Mouse (Mus musculus) heart, embryonic 14.5 days (tissue): Measurements from ENCODE around the gene Cd63. TPM values are rescaled to one million over a fixed set of nuclear protein-coding genes. Genes with fewer than 3 reads are reported as not detected.

Source experiments
- ATAC-seq: fragments of 200-750 bp; cut with Nextera tagmentation; 2 replicates; pipeline ENCODE4 v1.8.0; 2017; ENCODE audit warnings: low read depth, moderate TSS enrichment; ENCODE audit not compliant: insufficient number of reproducible peaks, insufficient read depth, low FRiP score
- H3K27ac ChIP-seq, 2 experiments: fragments of 200-500 bp in 1 of 2; fragments of 300-500 bp in 1 of 2; sonication (generic) in 1 of 2; replicated peaks in 1 of 2; 2 replicates each; pipeline ENCODE4 v1.5.1; 2012 to 2014; ENCODE audit warnings: low read depth in 2 of 2, low read length in 2 of 2, control low read depth in 1 of 2, mild to moderate bottlenecking in 1 of 2, mixed read lengths in 1 of 2; ENCODE audit not compliant: control insufficient read depth in 1 of 2, insufficient read depth in 1 of 2
- H3K27me3 ChIP-seq: fragments of 300-500 bp; sonication (generic); 2 replicates; pipeline ENCODE4 v1.6.1; 2014; ENCODE audit warnings: mild to moderate bottlenecking, low read length, control low read depth; ENCODE audit not compliant: control insufficient read depth, insufficient read depth
- H3K36me3 ChIP-seq: fragments of 300-500 bp; sonication (generic); 2 replicates; pipeline ENCODE4 v1.6.1; 2014; ENCODE audit warnings: mild to moderate bottlenecking, control low read depth, low read length, mixed read lengths; ENCODE audit not compliant: control insufficient read depth, insufficient read depth
- H3K4me1 ChIP-seq, 2 experiments: fragments of 200-500 bp in 1 of 2; fragments of 300-500 bp in 1 of 2; sonication (generic) in 1 of 2; 2 replicates each; pipeline ENCODE4 v1.6.1; 2012 to 2014; ENCODE audit warnings: low read length in 2 of 2, control low read depth in 1 of 2, mixed read lengths in 1 of 2; ENCODE audit not compliant: control insufficient read depth in 2 of 2, insufficient read depth in 2 of 2
- H3K4me2 ChIP-seq: fragments of 300-500 bp; sonication (generic); 2 replicates; pipeline ENCODE4 v1.6.1; 2014; ENCODE audit warnings: mild to moderate bottlenecking, low read length
- H3K4me3 ChIP-seq, 2 experiments: fragments of 200-500 bp in 1 of 2; fragments of 300-500 bp in 1 of 2; sonication (generic) in 1 of 2; 2 replicates each; pipeline ENCODE4 v1.5.1; 2012 to 2014; ENCODE audit warnings: low read length in 2 of 2, mild to moderate bottlenecking in 2 of 2, control low read depth in 1 of 2, low read depth in 1 of 2, moderate library complexity in 1 of 2; ENCODE audit not compliant: control insufficient read depth in 1 of 2, insufficient read depth in 1 of 2
- H3K9ac ChIP-seq: fragments of 300-500 bp; sonication (generic); 2 replicates; pipeline ENCODE4 v1.6.1; 2014; ENCODE audit warnings: mild to moderate bottlenecking, low read length
- H3K9me3 ChIP-seq: fragments of 300-500 bp; sonication (generic); 2 replicates; pipeline ENCODE4 v1.6.1; 2016; ENCODE audit warnings: low read length, control low read depth; ENCODE audit not compliant: control insufficient read depth
- WGBS: fragments of 180-500 bp; shearing (Covaris S2); extraction: QIAGEN DNeasy Blood & Tissue Kit; methylation state at CpG from one replicate; pipeline ENCODE4 v1.1.7; 2014; 5-methylcytosine and 5-hydroxymethylcytosine counted together
- polyA plus RNA-seq: library from polyadenylated mRNA; unstranded; fragments of >200 nt; fragmentation: Nextera tagmentation; extraction: Ambion mirVana; gene quantifications from 2 replicates; pipeline ENCODE4 v1.2.1, GENCODE M21; 2014

Cd63 gene
- polyA plus RNA-seq, 1 experiment from 2014 or later = 394 TPM

GRCm38 (mm10) chr10:128938974-128939373 is 38.2 kb downstream of the Cd63 start:
- H3K36me3 ChIP-seq = no peaks in the 10 kb centered on the region
- no peak overlapping the region for H3K4me3 ChIP-seq
- peaks cover 19% of the 10 kb centered on the region for H3K27me3 ChIP-seq
- H3K9ac ChIP-seq = no peak overlapping the region
- WGBS = 54% methylated on average over 5 of the region's 5 CpGs
- H3K27ac ChIP-seq = no peak overlapping the region
- peaks cover 5 to 9% of the 10 kb centered on the region in 2 experiments; a peak in 3 of 4 replicates for H3K4me1 ChIP-seq
- H3K9me3 ChIP-seq = no peaks in the 10 kb centered on the region
- H3K4me2 ChIP-seq = no peak overlapping the region
- no peak for ATAC-seq

DNA sequence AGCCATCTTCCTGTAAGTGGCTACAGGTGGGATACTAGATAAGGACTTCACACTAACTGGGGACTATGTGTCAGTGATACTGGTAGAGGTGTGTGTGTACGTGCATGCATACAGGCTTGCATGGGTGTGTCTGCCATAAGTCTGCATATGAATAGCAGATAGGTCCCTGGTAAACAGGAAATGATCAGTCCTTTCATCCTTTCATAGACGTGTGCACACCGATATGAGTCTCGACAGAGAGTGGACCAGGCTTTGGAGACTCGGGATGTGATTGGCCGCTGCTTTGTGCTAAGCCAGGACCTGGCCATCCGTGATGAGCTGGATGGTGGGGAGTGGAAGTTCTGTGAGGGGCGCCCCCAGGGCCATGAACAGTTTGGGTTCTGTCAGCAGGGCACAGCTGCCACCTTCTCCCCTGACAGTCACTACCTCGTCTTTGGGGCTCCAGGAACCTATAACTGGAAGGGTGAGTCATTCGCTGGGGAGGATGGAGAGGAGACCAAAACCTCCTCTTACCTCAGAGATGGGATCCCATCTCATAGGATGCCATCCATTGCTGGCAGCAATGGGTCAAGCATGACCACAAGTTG is 39.8 kb downstream of the Cd63 start:
- Histone ChIP-seq H3K9ac (no peak overlapping the region), H3K4me3 (no peak overlapping the region), H3K27ac (no peak overlapping the region), H3K36me3 (no peaks in the 10 kb centered on the region), H3K4me1 (no peaks in the 10 kb centered on the region; a peak in 1 of 4 replicates), H3K9me3 (no peaks in the 10 kb centered on the region), H3K27me3 (peaks cover 3% of the 10 kb centered on the region), H3K4me2 (no peak overlapping the region)
- no peak for ATAC-seq
- 74% methylated on average over 10 of the region's 10 CpGs for WGBS

DNA sequence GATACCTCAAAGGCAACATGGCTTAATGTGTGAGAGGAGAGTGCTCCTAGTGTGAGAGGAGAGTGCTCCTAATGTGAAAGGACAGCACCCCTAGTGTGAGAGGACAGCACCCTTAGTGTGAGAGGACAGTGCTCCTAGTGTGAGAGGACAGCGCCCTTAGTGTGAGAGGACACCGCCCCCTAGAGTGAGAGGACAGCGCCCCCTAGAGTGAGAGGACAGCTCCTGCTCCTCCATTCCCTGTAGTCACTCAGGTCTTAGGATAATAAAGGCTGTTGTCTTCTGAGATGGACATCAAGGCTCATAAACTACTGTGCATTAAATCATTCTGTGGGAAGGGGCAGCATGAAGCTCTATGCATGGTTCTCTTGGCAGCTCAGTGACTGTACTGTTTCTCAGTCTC is 44.9 kb downstream of the Cd63 start:
- Histone ChIP-seq H3K4me3 (no peak overlapping the region), H3K27me3 (no peaks in the 10 kb centered on the region), H3K9ac (no peak overlapping the region), H3K4me2 (no peak overlapping the region), H3K27ac (no peak overlapping the region), H3K9me3 (no peaks in the 10 kb centered on the region), H3K36me3 (no peaks in the 10 kb centered on the region), H3K4me1 (no peaks in the 10 kb centered on the region)
- ATAC-seq = no peak
- WGBS = 35% methylated on average over 3 of the region's 3 CpGs

- H3K4me1 ChIP-seq = no peaks in the 10 kb centered on the region
- H3K9ac ChIP-seq = no peak overlapping the region
- H3K9me3 ChIP-seq = no peaks in the 10 kb centered on the region
- H3K4me2 ChIP-seq = no peak overlapping the region
- H3K27me3 ChIP-seq = no peaks in the 10 kb centered on the region
- no peak overlapping the region for H3K4me3 ChIP-seq
- H3K27ac ChIP-seq = no peak overlapping the region
- no peak for ATAC-seq
- 82% methylated on average over 4 of the region's 4 CpGs for WGBS
- H3K36me3 ChIP-seq = no peaks in the 10 kb centered on the region
These were observed 46.7 kb downstream of the Cd63 start for GRCm38 (mm10) chr10:128947496-128947895.

- no peaks in the 10 kb centered on the region for H3K36me3 ChIP-seq
These were observed 49.6 kb downstream of the Cd63 start for GRCm38 (mm10) chr10:128950208-128950887.

DNA sequence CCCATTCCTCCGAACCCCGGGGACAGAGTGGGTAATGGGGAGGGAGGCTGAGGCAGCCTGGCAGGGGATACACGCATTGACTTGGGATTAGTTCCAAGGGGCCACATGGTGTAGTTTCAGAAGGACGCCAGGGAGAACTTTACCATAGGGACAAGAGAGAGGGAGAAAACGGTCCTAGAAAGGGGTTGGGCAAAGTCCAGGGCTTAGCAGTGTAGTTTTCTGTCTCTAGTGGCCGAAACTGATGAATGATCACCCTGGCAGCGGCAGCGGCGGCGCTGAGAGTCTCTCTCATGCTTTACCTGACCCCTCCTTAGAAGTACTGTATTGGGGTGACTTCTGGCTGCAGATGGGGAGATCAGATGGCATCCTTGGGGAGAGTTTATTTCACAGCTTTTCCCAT is 57.6 kb downstream of the Cd63 start:
- no peaks in the 10 kb centered on the region for H3K9me3 ChIP-seq
- no peak overlapping the region for H3K4me2 ChIP-seq
- H3K4me1 ChIP-seq = no peaks in the 10 kb centered on the region; a peak in 1 of 4 replicates
- 67% methylated on average over 10 of the region's 10 CpGs for WGBS
- no peaks in the 10 kb centered on the region for H3K36me3 ChIP-seq
- no peak for ATAC-seq
- no peak overlapping the region for H3K9ac ChIP-seq
- no peak overlapping the region for H3K4me3 ChIP-seq
- no peaks in the 10 kb centered on the region; the same call in 1 of the 2 replicates for H3K27me3 ChIP-seq
- no peak overlapping the region for H3K27ac ChIP-seq

More at GRCm38 (mm10) chr10:128950208-128950887, 49.6 kb downstream of the Cd63 start:
- Histone ChIP-seq H3K9me3 (no peaks in the 10 kb centered on the region), H3K4me1 (no peaks in the 10 kb centered on the region), H3K27me3 (no peaks in the 10 kb centered on the region), H3K9ac (no peak overlapping the region), H3K27ac (no peak overlapping the region), H3K4me3 (no peak overlapping the region), H3K4me2 (no peak overlapping the region)
- no peak for ATAC-seq
- 57% methylated on average over 14 of the region's 16 CpGs for WGBS

GRCm38 (mm10) chr10:128960142-128960541 is 59.4 kb downstream of the Cd63 start:
- H3K36me3 ChIP-seq = no peaks in the 10 kb centered on the region
- H3K9ac ChIP-seq = no peak overlapping the region
- H3K9me3 ChIP-seq = no peaks in the 10 kb centered on the region
- ATAC-seq = no peak
- no peak overlapping the region for H3K4me2 ChIP-seq
- no peak overlapping the region for H3K27ac ChIP-seq
- 62% methylated on average over 4 of the region's 4 CpGs for WGBS
- no peaks in the 10 kb centered on the region; the same call in 1 of the 2 replicates for H3K27me3 ChIP-seq
- no peak overlapping the region for H3K4me3 ChIP-seq
- H3K4me1 ChIP-seq = no peaks in the 10 kb centered on the region; a peak in 1 of 4 replicates
